Mouse (Mus musculus) spleen, postnatal 10 days (tissue): ENCODE measurements at regions not wholly inside any gene's neighbourhood (a gene's known extent, or its start where the extent isn't known, plus 50 kb on each side); places are given as distances from the start of the nearest gene placed in this dataset.

Source experiments
- DNase-seq, 2 experiments: peaks; one replicate each; pipeline ENCODE4 v3.0.0; 2021 to 2022; ENCODE audit warnings: low spot score in 2 of 2

DNA sequence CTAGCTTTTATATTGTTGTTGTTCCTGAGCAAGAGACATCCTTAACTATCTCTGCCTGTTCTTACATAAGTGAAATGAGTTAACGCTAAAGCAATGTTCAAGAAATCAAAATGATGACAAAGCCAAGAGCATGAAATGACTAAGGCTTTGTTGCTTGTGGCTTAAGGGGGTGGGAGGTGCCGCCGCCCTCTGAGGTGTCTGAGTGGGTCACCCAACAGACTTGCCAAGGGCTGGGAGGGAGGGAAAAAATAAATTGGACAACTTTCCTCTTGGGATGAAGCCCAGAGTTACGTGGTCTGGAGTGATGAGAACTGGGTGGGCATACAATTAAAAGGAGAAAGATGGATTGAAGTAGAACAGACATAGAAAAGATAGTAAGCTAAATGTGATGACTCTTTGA lies 478.1 kb upstream of the Jag1 start:
- no peak for DNase-seq

DNA sequence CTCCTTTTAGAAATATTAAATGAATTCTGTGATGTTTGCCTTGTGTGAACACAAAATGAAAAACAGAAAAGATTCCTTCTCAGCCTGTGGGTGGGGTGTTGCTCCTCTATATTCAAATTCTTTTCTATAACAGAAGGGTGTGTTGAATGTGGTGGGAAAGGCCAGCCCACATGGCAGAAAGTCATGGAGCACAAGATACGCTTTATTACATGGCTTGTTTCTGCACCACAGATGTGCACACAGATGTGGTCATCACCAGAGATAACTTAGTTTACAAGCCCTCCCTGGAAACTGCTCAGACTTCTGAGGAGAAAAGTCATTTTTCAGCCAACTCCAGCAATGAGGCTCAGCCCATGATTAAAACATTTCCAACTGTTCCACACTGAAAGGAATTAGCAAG lies 475.1 kb upstream of the Jag1 start:
- no peak for DNase-seq

DNA sequence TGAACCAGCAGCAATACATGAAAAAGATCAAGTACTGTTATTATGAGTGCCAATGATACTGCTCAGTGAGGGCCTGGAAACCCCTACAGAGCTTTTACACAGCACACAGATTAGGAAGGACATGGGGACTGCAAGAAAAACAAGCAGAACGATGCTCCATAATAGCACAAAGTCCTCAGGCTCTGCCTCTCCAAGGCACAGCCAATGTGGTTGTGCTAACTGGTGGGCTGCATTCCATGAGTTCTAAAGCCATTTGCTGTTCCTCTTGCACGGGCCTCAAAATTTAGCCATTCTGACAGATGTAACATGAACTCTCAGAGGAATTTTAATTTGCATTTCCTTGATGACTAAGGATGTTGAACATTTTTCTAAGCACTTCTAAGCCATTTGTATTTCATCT lies 465.0 kb upstream of the Jag1 start:
- no peak for DNase-seq

DNA sequence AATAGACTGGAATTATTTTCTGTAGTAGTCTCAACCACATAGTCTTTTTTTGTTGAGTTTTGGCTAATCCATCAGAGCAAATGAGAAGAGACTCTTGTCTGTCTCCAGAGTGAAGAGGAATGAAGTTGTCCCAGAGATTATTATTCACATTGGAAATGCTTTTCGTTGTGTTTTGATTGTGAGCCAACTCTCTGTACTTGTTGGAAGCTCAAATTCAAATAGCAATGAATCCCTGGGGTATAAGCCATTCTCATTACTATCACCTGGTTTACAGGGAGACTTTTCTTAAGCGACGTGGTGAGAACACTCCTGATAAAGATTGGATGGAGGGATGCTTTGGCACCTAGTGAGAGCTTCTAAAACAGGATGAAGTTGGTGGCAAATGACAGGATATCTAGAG lies 459.3 kb upstream of the Jag1 start:
- no peak for DNase-seq

DNA sequence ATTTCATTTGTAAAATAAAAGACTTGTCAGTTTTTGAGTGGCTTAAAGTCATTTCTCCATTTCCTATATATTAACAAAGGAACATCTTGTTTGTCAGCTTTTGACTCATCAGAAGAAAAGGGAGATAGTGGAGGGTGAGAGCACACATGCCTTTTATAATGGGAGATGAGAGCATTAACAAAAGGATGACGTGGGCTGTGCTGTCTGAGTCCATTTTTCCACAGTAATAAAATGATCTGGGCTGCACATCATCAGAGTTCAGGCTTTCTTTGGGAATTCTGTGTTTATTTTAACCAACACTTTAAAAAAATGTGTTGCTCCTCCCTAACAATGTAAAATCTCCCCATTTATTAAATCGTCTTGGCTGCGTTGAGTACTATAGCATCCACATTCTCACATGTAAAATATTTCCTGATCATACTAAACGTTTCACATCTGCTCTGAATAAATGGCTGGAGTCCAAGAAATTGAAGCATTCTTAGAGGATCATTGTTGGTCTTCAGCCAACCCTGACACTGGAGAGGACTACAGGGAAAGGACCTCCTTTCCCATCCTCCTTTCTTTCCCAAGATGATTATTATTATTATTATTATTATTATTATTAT lies 458.5 kb upstream of the Jag1 start:
- DNase-seq, result no peak

DNA sequence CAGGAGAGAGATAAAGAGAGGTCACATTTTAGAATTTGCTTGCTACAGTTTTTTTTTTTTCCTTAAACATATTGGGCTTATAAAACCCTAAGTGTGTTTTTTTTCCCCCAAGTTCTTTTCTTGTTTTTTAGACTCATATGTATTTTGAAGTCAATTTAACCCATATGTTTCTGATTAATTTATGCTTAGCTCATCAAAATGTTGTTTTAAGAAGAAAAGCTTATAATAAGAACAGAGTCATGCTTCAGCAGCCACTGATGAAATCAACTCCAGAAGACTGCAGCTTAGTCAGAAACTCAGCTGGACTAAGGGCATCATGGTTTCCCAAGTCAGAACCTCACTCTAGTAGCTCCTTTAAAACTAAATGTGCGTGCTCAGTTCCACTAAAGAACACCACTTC lies 454.7 kb upstream of the Jag1 start:
- DNase-seq, result no peak

DNA sequence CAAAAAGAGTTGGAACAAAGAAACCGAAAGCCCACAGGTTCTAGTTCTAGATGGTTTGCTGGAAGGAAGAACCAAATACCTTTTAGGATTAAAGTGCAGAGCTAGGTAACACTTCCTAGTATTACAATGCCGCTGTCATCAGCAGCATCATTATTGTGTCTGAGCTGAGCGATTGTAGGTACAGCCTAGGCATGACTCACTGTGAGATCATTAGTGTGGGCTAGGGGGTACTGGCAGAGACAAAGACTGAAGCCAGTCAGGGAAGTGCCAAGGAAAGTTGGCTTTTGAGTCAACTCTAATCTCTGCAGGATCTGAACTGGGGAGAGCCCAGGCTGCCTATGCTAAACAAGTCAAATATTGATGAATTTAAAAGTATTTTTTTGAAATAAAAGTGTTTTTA lies 450.2 kb upstream of the Jag1 start:
- no peak for DNase-seq

DNA sequence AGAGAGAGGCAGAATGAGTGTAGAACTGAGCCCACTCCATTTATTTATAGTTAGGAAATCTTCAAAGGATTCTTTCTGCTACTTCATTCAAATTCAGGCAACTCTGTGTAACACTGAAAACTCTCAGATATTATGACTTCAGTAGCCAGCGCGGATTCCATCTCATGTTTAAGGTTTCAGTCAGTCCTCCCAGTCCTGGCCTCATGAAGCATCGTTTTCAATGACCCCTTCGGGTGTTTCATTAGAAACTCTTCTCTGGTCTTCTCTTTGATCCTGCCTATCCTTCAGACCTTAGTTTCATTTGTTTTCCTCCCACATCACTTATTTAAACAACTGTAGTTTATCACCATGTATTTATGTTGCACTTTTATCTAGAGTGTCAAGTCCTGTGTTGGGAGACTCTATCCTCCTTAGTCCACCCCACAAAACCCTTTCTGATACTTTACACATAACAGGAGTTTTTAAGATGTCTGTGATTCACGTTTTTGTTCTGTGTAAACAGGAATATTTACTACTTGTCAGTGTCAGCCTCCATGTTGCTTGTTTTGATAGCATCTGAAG lies 447.7 kb upstream of the Jag1 start:
- DNase-seq, result no peak

DNA sequence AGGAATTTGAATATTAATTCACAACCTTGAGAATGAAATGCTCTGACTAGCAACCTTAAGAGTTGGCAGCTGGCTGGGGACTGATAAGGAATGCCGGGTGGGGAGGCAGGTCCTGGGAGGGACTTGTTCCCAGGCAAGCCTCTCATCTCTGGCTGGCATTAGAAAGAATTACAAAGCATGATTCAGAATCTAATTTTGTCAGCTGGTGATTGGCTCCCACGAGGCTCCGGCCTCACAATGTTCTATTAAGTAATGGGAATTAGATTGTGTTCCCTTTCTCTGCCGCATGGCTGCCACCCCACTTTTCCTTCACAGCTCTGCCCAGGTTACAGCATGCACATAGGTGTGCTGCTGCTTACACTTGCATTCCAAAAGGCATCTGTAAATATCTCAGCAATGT lies 443.9 kb upstream of the Jag1 start:
- no peak for DNase-seq

DNA sequence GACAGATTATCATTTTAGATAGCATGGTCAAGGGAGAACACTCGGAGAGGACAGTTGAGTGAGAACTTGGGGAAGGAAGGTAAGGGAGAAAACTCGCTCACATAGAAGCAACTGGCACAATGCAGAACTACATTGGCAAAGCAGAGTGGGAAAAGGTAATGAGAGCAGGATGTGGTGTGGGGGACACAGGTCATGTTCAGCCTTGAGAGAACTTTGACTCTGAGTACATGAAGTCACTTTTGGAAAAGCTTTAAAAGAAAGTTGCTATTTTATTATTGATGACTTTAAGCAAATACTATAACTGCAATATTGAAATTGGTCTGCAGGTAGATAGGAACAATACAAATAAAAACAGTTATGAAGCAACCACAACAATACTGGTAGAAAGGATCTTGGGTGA lies 437.4 kb upstream of the Jag1 start:
- DNase-seq, result no peak

DNA sequence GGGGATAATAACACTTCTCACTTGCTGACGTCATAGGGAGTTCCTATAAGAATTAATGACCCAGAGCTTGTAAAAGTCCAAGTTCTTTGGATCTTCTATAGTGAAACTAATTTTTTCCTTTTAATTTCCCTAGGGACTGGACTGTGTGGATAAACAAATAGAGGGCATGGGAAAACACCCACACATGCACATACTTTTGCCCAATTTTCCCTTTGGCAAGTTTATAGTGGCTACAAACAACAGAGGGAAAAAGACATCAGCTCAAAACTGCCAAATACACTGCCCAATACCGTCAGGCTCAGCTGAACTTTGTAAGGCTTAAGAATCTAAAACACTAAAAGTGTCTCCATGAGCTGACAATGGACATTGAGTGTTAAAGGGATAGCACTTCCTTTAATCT lies 420.1 kb upstream of the Jag1 start:
- DNase-seq, result no peak

DNA sequence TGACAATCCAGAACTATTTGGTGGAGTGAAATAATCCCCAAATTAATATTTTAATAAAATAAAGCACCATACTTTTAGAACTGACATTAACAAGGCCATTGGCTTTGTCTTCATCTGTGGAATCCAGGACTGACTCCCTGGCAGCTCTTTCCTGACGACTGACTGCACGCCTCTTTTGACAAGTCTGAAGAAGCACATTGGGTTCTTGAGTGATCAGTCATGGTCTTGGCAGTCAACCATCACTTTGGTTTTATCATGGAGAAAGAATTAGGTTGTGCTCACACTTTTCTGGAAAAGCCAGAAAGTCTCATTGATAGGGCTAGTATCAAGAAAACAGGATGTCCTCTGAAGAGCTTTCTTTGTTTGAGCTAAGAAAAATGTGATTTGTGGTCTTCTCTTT lies 399.8 kb upstream of the Jag1 start:
- DNase-seq, result no peak

DNA sequence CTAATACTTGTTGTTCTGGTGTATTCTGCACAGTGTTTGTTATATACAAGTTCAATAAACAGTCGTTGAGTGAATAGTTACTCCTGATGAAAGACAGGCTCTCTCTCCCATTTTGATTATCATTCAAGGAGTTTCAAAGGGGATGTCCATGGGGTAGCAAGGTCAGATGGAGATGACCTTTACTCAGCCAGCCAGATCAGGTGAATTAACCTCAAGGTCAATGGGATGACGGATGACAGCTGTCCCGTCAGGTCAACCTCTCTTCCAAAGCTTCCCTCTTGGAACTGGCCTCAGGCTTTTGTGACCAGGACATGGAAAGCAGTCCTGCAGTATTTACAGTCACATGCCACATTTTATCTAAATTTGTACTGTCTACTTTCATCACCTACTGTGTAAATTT lies 398.6 kb upstream of the Jag1 start:
- no peak for DNase-seq

DNA sequence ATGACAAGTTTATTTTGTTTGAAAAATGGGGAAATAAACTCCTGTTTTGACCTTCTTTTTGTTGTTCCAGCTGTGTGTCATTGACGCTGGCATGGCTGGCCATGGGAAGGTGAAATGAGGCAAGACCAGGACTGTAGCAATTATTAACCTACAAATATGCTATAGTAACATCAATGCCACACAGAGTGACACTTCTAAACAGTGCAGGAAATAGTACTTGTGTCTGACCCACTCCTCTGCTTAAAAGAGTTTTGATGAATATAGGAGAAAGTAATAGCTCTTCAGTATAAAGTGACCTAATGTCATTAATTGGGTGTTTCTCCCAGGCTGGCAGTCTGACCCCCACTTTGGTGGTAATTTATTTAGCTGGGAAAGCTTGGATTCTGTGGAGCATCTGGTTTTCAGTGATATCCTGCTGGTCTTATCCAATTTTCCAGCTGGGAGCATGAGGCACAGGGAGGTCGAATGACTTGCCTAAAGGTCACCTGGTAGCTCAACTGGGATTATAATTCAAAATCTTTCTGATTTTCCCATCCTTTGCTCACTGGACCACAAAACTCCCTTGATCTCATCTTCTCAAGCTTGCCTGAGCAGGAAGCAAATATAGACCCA lies 397.6 kb upstream of the Jag1 start:
- DNase-seq, result no peak

DNA sequence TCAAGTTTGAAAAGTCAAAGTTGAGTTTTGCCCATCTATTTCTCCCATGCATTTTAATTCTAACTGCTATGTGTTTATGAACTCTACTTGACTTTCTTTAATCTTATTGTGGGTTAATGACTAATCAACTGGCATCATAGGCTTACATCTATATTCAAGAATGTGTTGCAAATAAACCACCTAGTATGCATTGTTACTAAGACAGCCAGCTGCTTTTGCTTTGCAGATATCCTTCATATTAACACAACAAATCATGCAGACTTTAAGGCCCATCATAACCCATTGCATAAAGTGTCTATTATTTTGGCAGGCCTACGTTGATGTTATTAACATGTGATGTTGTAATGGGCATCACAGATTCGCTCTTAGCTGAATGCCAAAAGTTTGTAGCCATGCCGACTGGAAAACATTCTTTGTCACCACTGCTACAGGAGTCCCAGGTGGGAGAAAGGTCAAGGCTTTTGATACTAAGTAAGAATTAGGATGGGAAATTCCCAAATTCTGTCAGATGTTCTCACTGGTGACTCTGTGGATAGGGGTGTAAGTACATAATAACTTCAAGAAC lies 394.3 kb upstream of the Jag1 start:
- DNase-seq, result no peak

DNA sequence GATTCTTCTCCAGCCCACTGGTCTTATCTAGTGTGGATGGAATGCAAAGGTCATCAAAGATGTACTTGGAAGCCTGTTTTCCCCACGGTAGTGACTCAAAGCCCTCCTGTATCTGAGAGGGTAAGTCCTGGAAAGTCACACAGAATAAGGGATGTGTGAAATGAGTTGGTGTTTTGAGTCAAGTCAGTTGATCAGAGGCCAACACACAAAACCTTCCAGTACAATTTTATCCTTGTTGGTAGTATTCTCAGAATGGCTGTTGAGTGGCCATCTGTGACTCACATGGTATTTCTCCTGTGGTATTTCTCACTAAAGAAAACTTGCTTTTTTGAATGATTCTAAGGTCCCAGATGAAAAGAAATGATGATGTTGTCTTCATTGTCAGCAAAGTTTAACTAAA lies 384.8 kb upstream of the Jag1 start:
- DNase-seq, result no peak

DNA sequence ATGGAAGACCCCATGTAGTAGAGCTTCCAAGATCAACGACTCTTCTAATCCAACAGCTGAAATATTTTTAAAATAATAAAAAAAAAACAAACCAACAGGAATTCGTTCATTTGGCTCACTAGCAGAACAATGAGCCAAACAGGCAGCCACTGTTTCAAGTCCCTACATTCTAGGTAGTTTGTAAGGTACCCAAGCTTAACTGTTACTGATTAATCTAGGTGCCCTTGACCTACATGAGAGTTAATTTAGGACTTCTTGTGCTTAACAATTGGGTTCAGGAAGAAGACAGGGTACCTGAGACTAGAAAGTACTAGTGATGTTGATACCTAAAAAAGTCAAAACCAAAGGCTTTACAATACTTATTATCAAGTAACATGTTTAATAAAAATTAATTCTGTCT lies 381.2 kb upstream of the Jag1 start:
- DNase-seq, result no peak

DNA sequence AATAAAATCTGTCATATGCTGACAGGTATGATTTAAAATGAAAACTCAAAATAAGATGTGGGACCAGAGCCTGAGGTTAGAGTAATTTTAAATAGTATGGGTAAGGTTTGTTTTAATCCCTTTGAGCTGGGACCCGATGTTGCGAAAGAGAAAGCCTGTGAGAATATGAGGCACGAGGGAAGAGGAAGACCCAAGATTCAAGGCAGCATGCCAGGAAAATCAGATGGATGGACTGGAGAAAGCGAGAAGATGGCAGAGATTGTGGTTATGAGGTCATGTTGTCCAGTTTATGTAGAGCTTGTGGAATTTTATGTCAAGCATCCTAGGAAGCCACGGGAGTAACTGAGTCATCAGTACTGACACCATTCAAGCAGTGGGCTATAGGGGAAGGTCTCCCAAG lies 377.2 kb upstream of the Jag1 start:
- no peak for DNase-seq

DNA sequence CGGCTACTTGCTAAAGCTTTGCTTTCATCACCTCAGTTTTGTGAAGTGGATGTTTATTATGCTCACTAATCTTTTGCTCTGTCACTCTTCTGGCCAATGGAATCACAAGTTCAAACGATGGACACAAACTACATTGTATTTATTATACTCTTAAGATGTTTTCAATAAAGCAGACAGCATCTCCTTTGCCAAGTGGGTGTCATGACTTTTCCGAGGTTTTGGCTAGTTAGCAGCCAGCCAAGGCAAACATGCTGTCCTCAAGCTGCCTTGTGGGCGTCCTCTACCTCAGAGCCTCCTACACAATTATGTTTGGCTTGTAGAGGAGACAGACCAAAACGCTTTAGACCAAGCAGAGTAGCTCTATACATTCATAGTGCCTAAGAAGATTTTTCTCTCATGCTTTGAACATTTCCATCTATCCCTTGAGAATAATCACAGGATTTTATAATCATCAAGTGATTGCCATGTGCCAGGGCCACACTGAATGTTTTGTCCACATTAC lies 372.8 kb upstream of the Jag1 start:
- no peak for DNase-seq

DNA sequence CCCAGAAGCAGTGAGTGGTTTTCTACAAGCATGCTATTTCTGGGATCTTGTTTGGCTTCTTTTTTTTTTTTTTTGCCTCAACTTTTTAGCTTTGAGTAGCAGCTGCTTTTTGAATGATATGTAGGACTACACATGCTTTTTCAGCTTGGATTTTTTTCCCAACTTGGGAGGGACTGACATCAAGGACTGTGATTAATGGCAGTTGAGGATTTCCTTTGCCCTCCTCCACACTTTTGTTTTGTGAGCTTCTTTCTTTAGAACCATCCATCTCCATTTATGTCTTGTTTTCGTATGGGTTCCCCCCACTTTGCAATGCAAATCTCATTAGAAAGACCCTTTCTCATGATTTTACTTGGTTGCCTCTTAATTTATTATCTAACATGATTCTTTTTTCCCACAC lies 352.3 kb upstream of the Jag1 start:
- DNase-seq, result no peak

DNA sequence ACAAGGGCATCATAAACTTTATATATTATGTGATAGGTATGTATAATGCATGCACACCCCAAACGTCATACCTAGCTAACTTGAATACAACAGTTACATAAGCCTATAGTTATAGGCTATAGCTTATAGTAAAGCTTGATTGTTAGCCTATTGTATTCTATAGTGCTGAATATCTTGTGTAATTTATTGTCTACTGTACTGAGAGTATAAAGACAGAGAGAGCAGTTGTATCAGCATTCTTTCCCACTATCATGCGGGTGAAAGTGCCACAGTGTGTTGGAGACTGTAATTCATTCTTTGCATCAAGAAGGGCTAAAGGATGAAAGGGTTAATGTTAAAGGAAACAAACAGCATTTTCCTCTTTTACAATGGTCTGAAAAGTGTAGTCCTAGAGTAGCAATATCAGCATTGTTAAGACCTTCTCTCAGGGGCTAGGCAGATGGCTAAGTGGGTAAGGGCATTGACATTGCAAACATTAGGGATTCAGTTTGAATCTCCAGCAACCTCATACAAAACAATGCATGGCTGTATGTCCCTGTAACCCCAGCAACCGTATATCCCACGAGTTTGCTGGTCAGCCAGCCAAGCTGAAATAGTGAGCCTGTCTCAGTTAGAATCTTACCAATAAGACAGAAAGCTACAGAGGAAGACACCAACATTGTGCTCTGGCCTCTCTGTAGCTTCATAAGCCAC lies 340.8 kb upstream of the Jag1 start:
- no peak for DNase-seq

DNA sequence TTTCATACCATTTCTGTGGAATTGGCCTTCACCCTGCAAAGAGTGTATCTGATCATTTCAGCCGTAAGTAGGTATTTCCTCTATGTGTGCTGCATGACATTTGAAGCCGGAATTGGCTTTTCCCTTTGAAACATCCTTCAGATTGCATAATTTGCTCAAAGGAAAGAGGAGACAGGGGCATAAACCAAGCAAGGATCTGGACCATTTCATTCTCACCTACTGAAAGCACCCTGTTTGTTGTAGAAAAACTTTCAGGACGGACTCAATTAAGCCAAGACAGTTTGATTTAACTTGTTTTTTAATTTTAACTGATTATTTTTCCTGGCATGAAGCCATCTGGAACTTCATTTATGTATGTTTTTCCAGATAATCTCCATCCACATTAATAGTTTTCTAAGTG lies 340.0 kb upstream of the Jag1 start:
- DNase-seq, result no peak

DNA sequence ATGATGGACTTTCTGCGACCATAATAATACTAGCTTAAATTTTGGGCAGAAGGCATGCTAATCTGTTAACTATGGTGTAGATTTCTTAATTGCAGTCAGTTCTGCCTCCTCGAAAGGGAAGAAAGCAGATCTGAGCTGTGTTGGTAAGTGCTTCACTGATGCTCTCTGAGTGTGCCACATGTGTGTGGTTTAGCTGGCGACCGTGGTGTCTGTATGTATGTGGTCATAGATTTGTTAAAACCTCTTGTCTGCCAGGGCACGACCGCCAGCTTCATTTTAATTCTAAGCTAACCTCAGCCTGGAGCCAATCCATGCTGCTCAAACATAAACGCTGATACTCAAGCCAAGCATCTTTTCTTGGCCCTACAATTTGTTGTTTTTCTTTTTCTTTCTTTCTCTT lies 330.5 kb upstream of the Jag1 start:
- DNase-seq, result no peak
